Comparison of ENCODE assay signal across 11 mouse cellular contexts in the genomic region with DNA sequence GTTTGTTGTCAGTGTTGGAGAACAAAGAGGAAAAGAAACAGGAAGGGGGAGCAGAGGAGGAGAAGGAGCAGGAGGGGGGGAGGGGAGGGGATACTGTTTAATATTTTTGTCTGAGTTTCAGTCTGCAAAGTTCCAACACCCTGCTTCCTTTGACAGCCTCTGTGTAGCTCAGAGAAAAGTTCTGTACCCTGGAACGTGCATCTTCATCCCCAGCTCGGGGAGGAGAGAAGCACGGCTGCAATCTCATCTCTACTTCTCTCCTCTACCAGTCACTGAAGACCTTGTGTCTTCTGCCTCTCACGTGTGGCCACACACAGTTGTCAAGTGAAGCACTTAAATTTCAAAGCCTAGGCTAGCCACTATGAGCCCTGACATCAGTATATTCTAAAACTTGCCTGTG. TPM values are rescaled to one million over a fixed set of nuclear protein-coding genes. Genes with fewer than 3 reads are reported as not detected.
DNase-seq lines count a peak whose midpoint lies in the region; ATAC-seq and TF ChIP-seq lines count a peak whose summit lies in the region.
"Had no signal": no experiment of that assay in that cellular context is flagged by ENCODE, and none has a peak within 500 bp of the region (broad histone marks: within the 10 kb centered on the region; RNA-seq: fewer than 3 reads in every experiment).

No protein-coding gene starts in this region.

- H3K4me3 ChIP-seq in kidney, postnatal 0 days (replicated peaks; ENCODE audit: low read depth, low read length): 0 out of 2 replicates have a peak overlapping the region, but pooled peaks have one; percentile 1
- peak overlapping the region; percentile 13; the same call in 1 of the 2 replicates for H3K4me3 ChIP-seq in forebrain, embryonic 10.5 days
- 0 out of 2 replicates have a peak overlapping the region, but pooled peaks have one; percentile 1 for H3K4me3 ChIP-seq in hindbrain, embryonic 12.5 days
- H3K4me3 ChIP-seq in midbrain, embryonic 16.5 days (ENCODE audit: low read depth, low read length): peak overlapping the region; percentile 22

- peak overlapping the region; percentile 37; the same call in 1 of the 2 replicates for H3K4me2 ChIP-seq in kidney, postnatal 0 days (ENCODE audit: low read length)
- H3K4me2 ChIP-seq in hindbrain, embryonic 12.5 days (replicated peaks): peak overlapping the region; percentile 44
- peak overlapping the region; percentile 46 for H3K4me2 ChIP-seq in midbrain, embryonic 16.5 days (ENCODE audit: low read length)

- H3K4me1 ChIP-seq in kidney, postnatal 0 days (replicated peaks; ENCODE audit: insufficient read depth, low read length): peaks cover 3% of the 10 kb centered on the region; the same call in 1 of the 2 replicates
- peaks cover 9% of the 10 kb centered on the region for H3K4me1 ChIP-seq in forebrain, embryonic 10.5 days
- H3K4me1 ChIP-seq in hindbrain, embryonic 12.5 days: peaks cover 8% of the 10 kb centered on the region; the same call in 1 of the 2 replicates
- H3K4me1 ChIP-seq in midbrain, embryonic 16.5 days (ENCODE audit: control insufficient read depth, insufficient read depth, low read length): no peaks in the 10 kb centered on the region

- no peaks in the 10 kb centered on the region for H3K27me3 ChIP-seq in kidney, postnatal 0 days (ENCODE audit: insufficient read depth, low read length)
- no peaks in the 10 kb centered on the region for H3K27me3 ChIP-seq in forebrain, embryonic 10.5 days (ENCODE audit: poor library complexity, severe bottlenecking)
- no peaks in the 10 kb centered on the region for H3K27me3 ChIP-seq in hindbrain, embryonic 12.5 days
- H3K27me3 ChIP-seq in midbrain, embryonic 16.5 days (ENCODE audit: control insufficient read depth, insufficient read depth, low read depth, low read length): no peaks in the 10 kb centered on the region

- peak overlapping the region; percentile 28; the same call in 1 of the 2 replicates for H3K9ac ChIP-seq in kidney, postnatal 0 days (ENCODE audit: low read depth, low read length)
- no peak overlapping the region for H3K9ac ChIP-seq in hindbrain, embryonic 12.5 days
- peak overlapping the region; percentile 22; the same call in 1 of the 2 replicates for H3K9ac ChIP-seq in midbrain, embryonic 16.5 days (ENCODE audit: low read depth, low read length)

- no peak for ATAC-seq in kidney, postnatal 0 days (replicated peaks; ENCODE audit: low FRiP score, low read depth)
- no peak for ATAC-seq in hindbrain, embryonic 12.5 days (ENCODE audit: low FRiP score)
- ATAC-seq in midbrain, embryonic 16.5 days: no peak

- no peak for TF ChIP-seq CTCF in kidney, postnatal 0 days (IDR thresholded peaks at IDR 0.05; ENCODE audit: low read depth)

- 36% methylated on average over 4 of the region's 4 CpGs for WGBS in kidney, postnatal 0 days
- WGBS in forebrain, embryonic 10.5 days: 45% methylated on average over 4 of the region's 4 CpGs
- 30% methylated on average over 4 of the region's 4 CpGs for WGBS in hindbrain, embryonic 12.5 days
- 25% methylated on average over 4 of the region's 4 CpGs for WGBS in midbrain, embryonic 16.5 days

- H3K9me3 ChIP-seq in kidney, postnatal 0 days (replicated peaks; ENCODE audit: low read length): no peaks in the 10 kb centered on the region
- peaks cover 6% of the 10 kb centered on the region; the same call in 1 of the 2 replicates for H3K9me3 ChIP-seq in forebrain, embryonic 10.5 days
- H3K9me3 ChIP-seq in hindbrain, embryonic 12.5 days (replicated peaks): no peaks in the 10 kb centered on the region
- H3K9me3 ChIP-seq in midbrain, embryonic 16.5 days (replicated peaks; ENCODE audit: control insufficient read depth, low read length, poor library complexity, severe bottlenecking): no peaks in the 10 kb centered on the region

- H3K27ac ChIP-seq in kidney, postnatal 0 days: no peak overlapping the region
- H3K27ac ChIP-seq in forebrain, embryonic 10.5 days: peak overlapping the region; percentile 51
- no peak overlapping the region for H3K27ac ChIP-seq in hindbrain, embryonic 12.5 days
- H3K27ac ChIP-seq in midbrain, embryonic 16.5 days (ENCODE audit: low read length): no peak overlapping the region

- no peaks in the 10 kb centered on the region for H3K36me3 ChIP-seq in kidney, postnatal 0 days (ENCODE audit: insufficient read depth, low read length)
- no peaks in the 10 kb centered on the region for H3K36me3 ChIP-seq in forebrain, embryonic 10.5 days (replicated peaks)
- H3K36me3 ChIP-seq in hindbrain, embryonic 12.5 days: no peaks in the 10 kb centered on the region
- H3K36me3 ChIP-seq in midbrain, embryonic 16.5 days (ENCODE audit: control insufficient read depth, insufficient read depth, low read length): no peaks in the 10 kb centered on the region
- H3K36me3 ChIP-seq: G1E had no signal

- DNase-seq in kidney, postnatal 0 days (ENCODE audit: low spot score): no peak
- no peak for DNase-seq in kidney, adult 9 months
- DNase-seq in forebrain, embryonic 10.5 days (ENCODE audit: extremely low spot score, low spot score): no peak
- DNase-seq in yolk sac, embryonic 10.5 days (ENCODE audit: low spot score): no peak
- DNase-seq in right cerebral cortex, postnatal 14 days: no peak
- no peak for DNase-seq in layer of hippocampus, adult 11-12 months (ENCODE audit: low spot score)
- DNase-seq: right cerebral cortex, postnatal 25 days had no signal

RNA-seq across cellular contexts. Expression of a gene that starts 55.1 kb away (rescaled TPM):
- 0.08 and 0.09 TPM in 2 replicates for polyA plus RNA-seq in kidney, postnatal 0 days (2015; fragmentation: Nextera tagmentation; extraction: Ambion mirVana)
- 0.05 TPM in 1 of 2 replicates, not detected in the other for polyA plus RNA-seq in forebrain, embryonic 10.5 days (2016; fragmentation: Nextera tagmentation; extraction: Ambion mirVana)
- polyA plus RNA-seq in hindbrain, embryonic 12.5 days (2016; fragmentation: Nextera tagmentation; extraction: Ambion mirVana): 0.04 TPM in 1 of 2 replicates, not detected in the other
- 0.03 and 0.05 TPM in 2 replicates for polyA plus RNA-seq in midbrain, embryonic 16.5 days (2015; fragmentation: Nextera tagmentation; extraction: Ambion mirVana)
- polyA plus RNA-seq: liver, embryonic 16.5 days had no signal

RNA-seq across cellular contexts. Expression of a gene that starts 59.5 kb away (rescaled TPM):
- polyA plus RNA-seq in kidney, postnatal 0 days (2015; fragmentation: Nextera tagmentation; extraction: Ambion mirVana): 316 and 335 TPM in 2 replicates
- 460 and 478 TPM in 2 replicates for polyA plus RNA-seq in forebrain, embryonic 10.5 days (2016; fragmentation: Nextera tagmentation; extraction: Ambion mirVana)
- 436 and 455 TPM in 2 replicates for polyA plus RNA-seq in hindbrain, embryonic 12.5 days (2016; fragmentation: Nextera tagmentation; extraction: Ambion mirVana)
- polyA plus RNA-seq in midbrain, embryonic 16.5 days (2015; fragmentation: Nextera tagmentation; extraction: Ambion mirVana): 346 and 351 TPM in 2 replicates
